Mouse (Mus musculus) embryonic fibroblast, embryonic 13.5 days (primary cell): Measurements from ENCODE around the gene Olfml2b.

ENCODE experiments used
- CTCF ChIP-seq: IDR thresholded peaks from 2 replicates; pipeline ENCODE4 v1.5.1; 2011; ENCODE audit warnings: mild to moderate bottlenecking, control low read depth, low read length, moderate library complexity, borderline replicate concordance; ENCODE audit not compliant: insufficient read depth
- POLR2A ChIP-seq: IDR thresholded peaks from 2 replicates; pipeline ENCODE4 v1.6.1; 2011; ENCODE audit warnings: low read depth, mild to moderate bottlenecking, control low read depth, low read length, moderate library complexity

DNA sequence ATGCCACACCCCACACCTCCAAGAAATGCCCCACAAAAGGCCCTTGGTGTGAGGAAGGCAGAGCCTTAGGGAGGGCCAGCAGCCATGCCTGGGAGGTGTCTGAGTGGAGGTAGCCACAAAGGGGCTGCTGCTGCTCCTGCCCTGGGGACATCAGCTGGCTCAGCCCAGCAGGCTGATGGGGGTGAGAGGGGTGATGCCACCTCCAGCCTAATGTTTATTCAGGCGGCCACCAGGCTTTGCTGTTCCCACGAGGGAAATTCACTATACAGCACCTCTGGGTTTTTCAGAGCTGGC, 12.8 kb downstream of the Olfml2b start:
- no peak for TF ChIP-seq POLR2A
- TF ChIP-seq CTCF, result no peak
